Mouse (Mus musculus) cerebellum, adult 2 months (tissue): ENCODE measurements around the gene Dppa4.

Experiments used
- CTCF ChIP-seq: fragments of 200-500 bp; IDR thresholded peaks from 2 replicates; pipeline ENCODE4 v1.5.1; 2011; ENCODE audit warnings: low read depth, mild to moderate bottlenecking, control low read depth, low read length, moderate library complexity, borderline replicate concordance; ENCODE audit not compliant: insufficient read depth
- POLR2A ChIP-seq: fragments of 200-500 bp; IDR thresholded peaks from 2 replicates; pipeline ENCODE4 v1.6.1; 2011; ENCODE audit warnings: low read length, control low read depth, borderline replicate concordance; ENCODE audit not compliant: insufficient read depth

DNA sequence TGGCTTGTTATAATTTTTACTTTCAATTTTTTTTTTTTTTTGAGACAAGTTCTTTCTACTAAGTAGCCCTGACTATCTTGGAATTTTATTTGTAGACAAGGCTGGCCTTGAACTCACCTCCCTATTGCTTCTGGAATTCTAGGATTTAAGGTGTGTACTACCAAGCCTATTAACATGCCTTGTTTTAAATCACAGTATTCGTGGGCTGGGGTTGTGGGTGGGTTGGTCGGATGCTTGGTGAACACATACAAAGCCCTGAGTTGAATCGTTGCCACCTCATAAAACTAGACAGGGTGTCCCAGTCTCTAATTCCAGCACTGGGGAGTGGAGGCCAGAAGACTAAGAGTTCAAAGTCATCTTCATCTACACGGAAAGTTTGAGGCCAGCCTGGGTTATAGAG, 51.8 kb downstream of the Dppa4 start:
- TF ChIP-seq POLR2A = no peak
- TF ChIP-seq CTCF = no peak
